Mouse (Mus musculus): ENCODE results near the gene Nrde2. TPM values are rescaled to one million over a fixed set of nuclear protein-coding genes. Genes with fewer than 3 reads are reported as not detected.
"Not testable (repeated sequence)": the region's sequence is repeated elsewhere in the genome, so short reads cannot be mapped to it uniquely, and the experiment has no call there.

Nrde2 gene
- polyA plus RNA-seq, 1 experiment, result 14.8 TPM

DNA sequence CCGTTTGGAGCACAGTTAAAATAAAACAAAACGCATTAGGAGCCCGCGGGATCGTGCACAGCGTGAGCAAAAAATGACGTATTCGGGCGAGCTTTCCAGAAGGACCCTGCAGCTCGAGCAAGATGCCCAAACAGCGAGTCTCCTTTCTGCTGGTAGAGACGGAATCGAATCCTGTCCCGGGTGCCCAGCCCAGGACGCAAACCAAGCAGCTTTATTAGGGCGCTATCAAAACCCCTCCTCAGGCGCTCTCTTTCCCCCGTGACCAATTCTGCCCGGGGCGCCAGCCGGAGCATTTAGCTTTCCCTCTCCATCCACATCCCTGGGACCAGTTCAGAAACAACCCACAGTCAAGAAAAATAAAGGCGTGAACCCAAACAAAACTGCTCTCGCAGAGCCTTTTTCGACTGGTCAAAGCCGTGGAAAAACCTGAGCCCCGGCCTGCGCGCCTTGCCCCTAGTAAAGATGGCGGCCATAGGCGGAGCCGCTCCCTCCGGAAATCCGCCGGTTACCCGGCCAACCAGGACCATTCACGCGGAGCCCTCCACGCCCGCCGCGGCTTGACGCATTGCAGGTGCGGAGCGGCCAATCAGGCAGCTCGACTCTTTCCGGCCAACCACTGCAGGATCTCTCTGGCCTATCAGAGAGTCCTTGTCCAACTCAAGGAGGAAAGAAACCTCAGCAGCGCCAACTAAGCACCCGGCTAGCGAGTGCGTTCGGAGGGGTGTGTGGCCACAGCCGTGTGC is 27.7 kb upstream of the Nrde2 start:
- DNase-seq, result peak; percentile 100
- Histone ChIP-seq H3K27ac (ENCODE audit: insufficient read depth, low read length) (peak overlapping the region; percentile 99), H3K27me3 (ENCODE audit: control insufficient read depth, insufficient read depth, low read length) (no peaks in the 10 kb centered on the region), H3K4me1 (ENCODE audit: control insufficient read depth, insufficient read depth, low read length) (no peaks in the 10 kb centered on the region; the same call in 1 of the 2 replicates), H3K4me3 (replicated peaks; ENCODE audit: insufficient read depth, low read depth, low read length) (peak overlapping the region; percentile 93)
- TF ChIP-seq POLR2A (IDR thresholded peaks at IDR 0.05; ENCODE audit: borderline replicate concordance, insufficient read depth, low read length) (peak; percentile 68), CTCF (IDR thresholded peaks at IDR 0.05; ENCODE audit: borderline replicate concordance, insufficient read depth, low read depth, low read length) (no peak)
- under 1% methylated on average over 52 of the region's 52 CpGs for WGBS

DNA sequence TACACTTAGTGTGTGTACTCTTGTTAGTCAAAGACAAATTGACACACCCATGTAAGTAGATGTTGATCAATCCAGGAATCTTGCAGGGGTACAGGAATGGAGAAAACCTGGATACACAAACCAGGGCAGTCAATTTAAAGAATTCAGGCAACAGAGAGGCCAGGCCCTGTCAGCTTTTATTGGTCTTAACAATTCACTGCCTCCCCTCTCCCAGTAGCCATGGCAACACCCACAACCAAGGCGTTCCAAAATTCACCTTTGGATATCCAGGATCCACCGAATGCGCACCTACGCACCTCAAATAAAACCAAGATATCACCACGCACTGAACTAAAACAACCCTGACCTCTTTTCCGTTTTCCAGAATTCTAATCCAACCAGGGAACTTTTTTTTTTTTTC is 26.9 kb upstream of the Nrde2 start:
- 3% methylated on average over 6 of the region's 6 CpGs for WGBS
- Histone ChIP-seq H3K27me3 (ENCODE audit: control insufficient read depth, insufficient read depth, low read length) (no peaks in the 10 kb centered on the region), H3K4me1 (ENCODE audit: control insufficient read depth, insufficient read depth, low read length) (no peaks in the 10 kb centered on the region; the same call in 1 of the 2 replicates), H3K4me3 (replicated peaks; ENCODE audit: insufficient read depth, low read depth, low read length) (peak overlapping the region; percentile 93), H3K27ac (ENCODE audit: insufficient read depth, low read length) (peak overlapping the region; percentile 99)
- TF ChIP-seq CTCF (IDR thresholded peaks at IDR 0.05; ENCODE audit: borderline replicate concordance, insufficient read depth, low read depth, low read length), result no peak
- no peak for TF ChIP-seq POLR2A (IDR thresholded peaks at IDR 0.05; ENCODE audit: borderline replicate concordance, insufficient read depth, low read length)
- DNase-seq, result peak; percentile 65 to 71

DNA sequence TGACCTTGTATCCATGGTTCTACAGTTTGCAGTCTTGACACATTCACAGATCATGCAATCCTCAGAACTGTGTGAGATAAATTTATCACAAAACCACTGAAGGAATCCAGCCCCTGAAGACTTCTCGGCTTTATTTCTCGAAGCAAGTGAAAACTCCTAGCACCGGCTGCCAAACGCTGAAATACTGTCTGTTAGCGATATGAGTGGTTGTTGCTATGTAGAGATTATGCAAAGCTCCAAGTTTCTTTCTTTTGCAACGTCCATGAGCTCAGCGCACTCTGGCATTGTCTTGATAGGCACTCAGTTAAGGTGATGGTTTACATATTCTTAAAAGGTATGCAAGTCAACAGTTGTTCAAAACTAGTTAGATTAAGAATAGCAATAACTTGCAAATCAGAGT is 26.4 kb upstream of the Nrde2 start:
- Histone ChIP-seq H3K4me3 (replicated peaks; ENCODE audit: insufficient read depth, low read depth, low read length) (no peak overlapping the region), H3K27ac (ENCODE audit: insufficient read depth, low read length) (peak overlapping the region; percentile 12; the same call in 1 of the 2 replicates), H3K27me3 (ENCODE audit: control insufficient read depth, insufficient read depth, low read length) (no peaks in the 10 kb centered on the region), H3K4me1 (ENCODE audit: control insufficient read depth, insufficient read depth, low read length) (no peaks in the 10 kb centered on the region; the same call in 1 of the 2 replicates)
- TF ChIP-seq POLR2A (IDR thresholded peaks at IDR 0.05; ENCODE audit: borderline replicate concordance, insufficient read depth, low read length), result no peak
- no peak for TF ChIP-seq CTCF (IDR thresholded peaks at IDR 0.05; ENCODE audit: borderline replicate concordance, insufficient read depth, low read depth, low read length)
- no peak for DNase-seq
- 63% methylated on average over 7 of the region's 7 CpGs for WGBS

DNA sequence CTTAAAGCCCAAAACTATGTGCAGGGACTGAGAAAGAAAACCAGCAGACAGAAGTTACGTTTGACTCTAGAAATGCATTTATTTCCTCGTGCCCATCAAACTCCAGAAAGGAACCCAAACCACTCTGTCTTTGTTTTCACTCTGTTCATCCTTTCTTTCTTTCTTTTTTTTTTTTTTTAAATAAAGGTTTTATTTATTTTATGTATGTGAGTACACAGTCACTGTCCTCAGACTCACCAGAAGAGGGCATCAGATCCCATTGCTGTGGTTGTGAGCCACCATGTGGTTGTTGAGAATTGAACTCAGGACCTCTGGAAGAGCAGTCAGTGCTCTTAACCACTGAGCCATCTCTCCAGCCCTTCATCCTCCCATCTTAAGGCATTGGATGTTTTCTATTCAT is 25.5 kb upstream of the Nrde2 start:
- H3K4me3 ChIP-seq (replicated peaks; ENCODE audit: insufficient read depth, low read depth, low read length); H3K27me3 ChIP-seq (ENCODE audit: control insufficient read depth, insufficient read depth, low read length); H3K27ac ChIP-seq (ENCODE audit: insufficient read depth, low read length); H3K4me1 ChIP-seq (ENCODE audit: control insufficient read depth, insufficient read depth, low read length); DNase-seq: not testable (repeated sequence)
- WGBS, result 84% methylated on average over 2 of the region's 2 CpGs

DNA sequence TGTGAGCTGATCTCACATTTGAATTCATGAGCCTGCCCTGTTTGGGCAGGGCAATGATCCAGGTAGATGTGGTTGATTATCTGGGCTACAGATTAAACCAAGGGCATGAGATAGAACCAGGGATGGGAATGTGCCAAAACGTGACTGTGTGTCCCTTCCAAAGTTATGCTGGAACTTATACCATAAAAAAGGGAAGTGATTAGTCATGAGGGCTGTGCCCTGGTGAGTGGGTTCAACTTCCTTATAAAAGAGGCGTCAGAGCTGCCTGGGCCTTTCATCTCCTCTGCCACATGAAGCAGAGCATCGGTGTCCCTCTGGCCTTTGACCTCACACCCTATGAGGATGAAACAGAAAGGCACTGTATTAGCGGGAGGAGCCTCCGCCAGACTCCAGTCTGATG is 24.5 kb upstream of the Nrde2 start:
- Histone ChIP-seq H3K4me3 (replicated peaks; ENCODE audit: insufficient read depth, low read depth, low read length) (no peak overlapping the region), H3K27ac (ENCODE audit: insufficient read depth, low read length) (no peak overlapping the region), H3K4me1 (ENCODE audit: control insufficient read depth, insufficient read depth, low read length) (no peaks in the 10 kb centered on the region; the same call in 1 of the 2 replicates), H3K27me3 (ENCODE audit: control insufficient read depth, insufficient read depth, low read length) (no peaks in the 10 kb centered on the region)
- TF ChIP-seq POLR2A (IDR thresholded peaks at IDR 0.05; ENCODE audit: borderline replicate concordance, insufficient read depth, low read length) (no peak), CTCF (IDR thresholded peaks at IDR 0.05; ENCODE audit: borderline replicate concordance, insufficient read depth, low read depth, low read length) (no peak)
- 79% methylated on average over 5 of the region's 5 CpGs for WGBS
- no peak for DNase-seq

DNA sequence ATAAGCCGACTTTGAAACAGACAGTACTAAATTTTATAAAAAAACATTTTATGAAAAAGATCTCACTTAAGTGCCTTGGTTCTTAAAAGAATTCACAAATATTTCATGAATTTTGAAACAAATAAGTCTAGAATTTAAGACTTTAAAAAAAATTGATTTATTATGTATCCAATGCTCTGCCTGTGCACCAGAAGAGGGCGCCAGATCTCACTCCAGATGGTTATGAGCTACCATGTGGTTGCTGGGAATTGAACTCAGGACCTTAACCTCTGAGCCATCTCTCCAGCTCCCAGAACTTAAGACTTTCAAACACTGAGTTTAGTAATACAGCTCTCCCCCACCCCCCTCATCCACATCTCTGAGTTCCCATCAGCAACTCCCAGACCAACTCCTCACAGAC is 23.2 kb upstream of the Nrde2 start:
- DNase-seq, result no peak
- TF ChIP-seq CTCF (IDR thresholded peaks at IDR 0.05; ENCODE audit: borderline replicate concordance, insufficient read depth, low read depth, low read length), result no peak
- no peak for TF ChIP-seq POLR2A (IDR thresholded peaks at IDR 0.05; ENCODE audit: borderline replicate concordance, insufficient read depth, low read length)
- WGBS, result 87% methylated on average over 2 of the region's 2 CpGs
- Histone ChIP-seq H3K27ac (ENCODE audit: insufficient read depth, low read length) (no peak overlapping the region), H3K4me3 (replicated peaks; ENCODE audit: insufficient read depth, low read depth, low read length) (no peak overlapping the region), H3K27me3 (ENCODE audit: control insufficient read depth, insufficient read depth, low read length) (no peaks in the 10 kb centered on the region), H3K4me1 (ENCODE audit: control insufficient read depth, insufficient read depth, low read length) (no peaks in the 10 kb centered on the region; the same call in 1 of the 2 replicates)

DNA sequence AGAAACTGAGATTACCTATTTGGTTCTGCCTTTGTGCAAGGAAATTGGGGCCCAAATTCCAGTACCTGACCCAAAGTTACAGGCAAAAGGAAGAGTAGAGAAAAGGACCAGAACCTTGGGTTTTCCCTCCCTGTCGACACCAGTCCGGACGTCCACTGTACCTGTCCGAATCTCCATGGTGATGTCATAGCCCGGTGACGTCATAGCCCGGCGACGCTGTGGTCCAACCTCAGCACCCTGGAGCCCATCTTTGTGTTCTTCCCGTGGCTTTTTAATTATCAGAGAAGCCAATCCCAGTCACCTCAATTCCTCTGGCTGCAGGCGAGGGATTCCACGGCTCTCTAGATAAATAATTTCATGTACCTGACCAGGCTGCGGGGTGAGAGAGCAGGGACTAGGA is 21.3 kb upstream of the Nrde2 start:
- H3K27ac ChIP-seq (ENCODE audit: insufficient read depth, low read length), result no peak overlapping the region
- H3K4me3 ChIP-seq (replicated peaks; ENCODE audit: insufficient read depth, low read depth, low read length), result no peak overlapping the region
- H3K27me3 ChIP-seq (ENCODE audit: control insufficient read depth, insufficient read depth, low read length), result no peaks in the 10 kb centered on the region
- no peak for DNase-seq
- 93% methylated on average over 13 of the region's 13 CpGs for WGBS
- no peaks in the 10 kb centered on the region; the same call in 1 of the 2 replicates for H3K4me1 ChIP-seq (ENCODE audit: control insufficient read depth, insufficient read depth, low read length)
- no peak for TF ChIP-seq CTCF (IDR thresholded peaks at IDR 0.05; ENCODE audit: borderline replicate concordance, insufficient read depth, low read depth, low read length)

DNA sequence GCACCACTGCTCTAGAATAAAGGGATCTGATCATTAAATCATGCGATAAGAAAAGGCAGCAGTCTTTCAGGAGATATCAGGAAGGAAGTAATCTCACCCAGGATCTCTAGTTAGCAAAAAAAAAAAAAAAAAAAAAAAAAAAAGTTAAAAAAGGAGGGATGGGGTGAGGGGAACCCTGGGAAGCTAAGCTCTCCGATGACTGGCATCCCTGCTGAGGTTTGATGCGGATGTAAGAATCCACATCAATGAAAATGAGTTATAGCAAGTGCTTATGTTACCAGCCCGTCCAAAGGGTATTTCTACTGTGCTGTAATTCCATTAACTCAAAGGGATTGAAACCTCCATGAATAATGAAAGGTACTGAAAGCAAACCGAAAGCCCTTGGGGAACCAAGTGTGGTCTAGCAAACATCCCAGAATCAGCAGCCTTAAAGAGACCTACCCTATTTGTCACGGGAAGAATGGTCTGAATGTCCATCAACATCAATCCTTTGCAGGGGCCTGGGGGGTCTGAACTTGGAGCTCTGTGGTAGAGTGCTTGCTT is 19.5 kb upstream of the Nrde2 start:
- TF ChIP-seq CTCF (IDR thresholded peaks at IDR 0.05; ENCODE audit: borderline replicate concordance, insufficient read depth, low read depth, low read length) (no peak), POLR2A (IDR thresholded peaks at IDR 0.05; ENCODE audit: borderline replicate concordance, insufficient read depth, low read length) (no peak)
- no peaks in the 10 kb centered on the region for H3K27me3 ChIP-seq (ENCODE audit: control insufficient read depth, insufficient read depth, low read length)
- H3K4me3 ChIP-seq (replicated peaks; ENCODE audit: insufficient read depth, low read depth, low read length), result no peak overlapping the region
- no peak for DNase-seq
- no peak overlapping the region for H3K27ac ChIP-seq (ENCODE audit: insufficient read depth, low read length)
- 69% methylated on average over 6 of the region's 6 CpGs for WGBS
- H3K4me1 ChIP-seq (ENCODE audit: control insufficient read depth, insufficient read depth, low read length), result no peaks in the 10 kb centered on the region

Data from cerebellum, adult 2 months (tissue).